Mouse (Mus musculus): ENCODE results near the gene Cyp2f2. TPM values are rescaled to one million over a fixed set of nuclear protein-coding genes. Genes with fewer than 3 reads are reported as not detected.

The Cyp2f2 gene
- polyA plus RNA-seq, 1 experiment, result not detected

GRCm38 (mm10) chr7:27104882-27105281 lies 14.8 kb upstream of the Cyp2f2 start:
- H3K9me3 ChIP-seq (replicated peaks; ENCODE audit: control insufficient read depth, insufficient read depth, low read length, poor library complexity, severe bottlenecking), result no peaks in the 10 kb centered on the region
- no peaks in the 10 kb centered on the region for H3K4me1 ChIP-seq (ENCODE audit: control insufficient read depth, insufficient read depth, low read length)
- no peak overlapping the region for H3K27ac ChIP-seq (ENCODE audit: insufficient read depth, low read length)
- no peaks in the 10 kb centered on the region for H3K36me3 ChIP-seq (ENCODE audit: control insufficient read depth, insufficient read depth, low read length, poor library complexity, severe bottlenecking)
- H3K9ac ChIP-seq (ENCODE audit: low read depth, poor library complexity, severe bottlenecking), result no peak overlapping the region
- TF ChIP-seq EP300 (IDR thresholded peaks at IDR 0.05; ENCODE audit: insufficient read depth, low read depth, low read length), result no peak
- TF ChIP-seq CTCF (IDR thresholded peaks at IDR 0.05; ENCODE audit: low read depth, low read length), result no peak
- H3K4me3 ChIP-seq (ENCODE audit: low read depth, low read length), result no peak overlapping the region
- no peaks in the 10 kb centered on the region for H3K27me3 ChIP-seq (ENCODE audit: control insufficient read depth, insufficient read depth, low read length, poor library complexity, severe bottlenecking)

DNA sequence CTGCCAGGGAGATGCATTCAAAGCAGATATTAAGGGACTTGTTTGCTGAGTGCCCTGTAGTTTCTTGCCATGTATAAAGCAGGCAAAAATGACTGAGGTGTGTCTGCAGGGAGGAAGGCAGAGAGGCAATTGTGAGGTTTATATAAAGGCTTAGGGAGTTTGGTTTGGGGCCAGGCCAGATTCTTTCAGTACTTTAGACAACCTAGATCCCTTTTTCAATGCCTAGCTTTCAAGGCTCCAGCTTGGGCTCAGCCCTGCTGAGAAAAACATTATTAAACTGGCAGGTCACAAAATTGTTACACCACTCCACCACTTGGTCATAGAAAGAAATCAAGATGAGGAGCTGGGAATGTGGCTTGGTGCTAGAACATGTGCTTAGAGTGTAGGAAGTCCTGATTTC lies 9.4 kb upstream of the Cyp2f2 start:
- TF ChIP-seq EP300 (IDR thresholded peaks at IDR 0.05; ENCODE audit: insufficient read depth, low read depth, low read length) (no peak), POLR2A (IDR thresholded peaks at IDR 0.05; ENCODE audit: insufficient read depth, low read length) (no peak)
- H3K4me3 ChIP-seq (ENCODE audit: low read depth, low read length), result no peak overlapping the region
- no peaks in the 10 kb centered on the region for H3K4me1 ChIP-seq (ENCODE audit: control insufficient read depth, insufficient read depth, low read length)
- no peaks in the 10 kb centered on the region for H3K36me3 ChIP-seq (ENCODE audit: control insufficient read depth, insufficient read depth, low read length, poor library complexity, severe bottlenecking)
- H3K27me3 ChIP-seq (ENCODE audit: control insufficient read depth, insufficient read depth, low read length, poor library complexity, severe bottlenecking), result no peaks in the 10 kb centered on the region
- H3K9me3 ChIP-seq (replicated peaks; ENCODE audit: control insufficient read depth, insufficient read depth, low read length, poor library complexity, severe bottlenecking), result no peaks in the 10 kb centered on the region; the same call in 1 of the 2 replicates
- H3K9ac ChIP-seq (ENCODE audit: low read depth, poor library complexity, severe bottlenecking), result no peak overlapping the region
- H3K27ac ChIP-seq (ENCODE audit: insufficient read depth, low read length), result no peak overlapping the region

GRCm38 (mm10) chr7:27111038-27111437 lies 8.7 kb upstream of the Cyp2f2 start:
- Histone ChIP-seq H3K27ac (ENCODE audit: insufficient read depth, low read length) (no peak overlapping the region), H3K9me3 (replicated peaks; ENCODE audit: control insufficient read depth, insufficient read depth, low read length, poor library complexity, severe bottlenecking) (no peaks in the 10 kb centered on the region; the same call in 1 of the 2 replicates), H3K9ac (ENCODE audit: low read depth, poor library complexity, severe bottlenecking) (no peak overlapping the region), H3K36me3 (ENCODE audit: control insufficient read depth, insufficient read depth, low read length, poor library complexity, severe bottlenecking) (no peaks in the 10 kb centered on the region), H3K4me3 (ENCODE audit: low read depth, low read length) (no peak overlapping the region), H3K4me1 (ENCODE audit: control insufficient read depth, insufficient read depth, low read length) (no peaks in the 10 kb centered on the region), H3K27me3 (ENCODE audit: control insufficient read depth, insufficient read depth, low read length, poor library complexity, severe bottlenecking) (no peaks in the 10 kb centered on the region)
- TF ChIP-seq CTCF (IDR thresholded peaks at IDR 0.05; ENCODE audit: low read depth, low read length) (no peak), POLR2A (IDR thresholded peaks at IDR 0.05; ENCODE audit: insufficient read depth, low read length) (no peak), EP300 (IDR thresholded peaks at IDR 0.05; ENCODE audit: insufficient read depth, low read depth, low read length) (no peak)

DNA sequence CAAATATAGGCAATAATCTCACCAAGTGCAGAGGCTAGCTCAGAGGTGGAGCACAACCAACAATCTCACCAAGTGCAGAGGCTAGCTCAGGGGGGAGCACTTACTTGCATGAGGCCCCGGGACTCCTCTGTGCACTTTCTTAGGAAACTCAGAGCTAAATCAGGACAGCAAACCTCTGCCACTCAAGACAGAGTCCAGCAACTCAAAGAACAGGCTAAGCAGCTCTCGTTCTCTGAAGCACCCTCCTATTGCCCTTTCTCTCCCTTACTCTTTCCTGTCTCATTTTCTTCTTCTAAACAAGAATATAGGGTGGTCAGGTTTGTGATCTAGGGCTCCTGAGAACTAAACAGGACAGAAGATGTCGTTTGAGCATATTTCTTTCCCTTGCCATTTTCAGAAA lies 7.7 kb upstream of the Cyp2f2 start:
- Histone ChIP-seq H3K27ac (ENCODE audit: insufficient read depth, low read length) (no peak overlapping the region), H3K4me1 (ENCODE audit: control insufficient read depth, insufficient read depth, low read length) (no peaks in the 10 kb centered on the region)

GRCm38 (mm10) chr7:27118033-27118511 lies 1.6 kb upstream of the Cyp2f2 start:
- H3K9me3 ChIP-seq (replicated peaks; ENCODE audit: control insufficient read depth, insufficient read depth, low read length, poor library complexity, severe bottlenecking), result no peaks in the 10 kb centered on the region
- no peaks in the 10 kb centered on the region for H3K4me1 ChIP-seq (ENCODE audit: control insufficient read depth, insufficient read depth, low read length)
- H3K36me3 ChIP-seq (ENCODE audit: control insufficient read depth, insufficient read depth, low read length, poor library complexity, severe bottlenecking), result no peaks in the 10 kb centered on the region
- H3K4me3 ChIP-seq (ENCODE audit: low read depth, low read length), result no peak overlapping the region
- H3K27me3 ChIP-seq (ENCODE audit: control insufficient read depth, insufficient read depth, low read length, poor library complexity, severe bottlenecking), result no peaks in the 10 kb centered on the region
- no peak overlapping the region for H3K9ac ChIP-seq (ENCODE audit: low read depth, poor library complexity, severe bottlenecking)
- H3K27ac ChIP-seq (ENCODE audit: insufficient read depth, low read length), result no peak overlapping the region
- TF ChIP-seq EP300 (IDR thresholded peaks at IDR 0.05; ENCODE audit: insufficient read depth, low read depth, low read length), result no peak
- TF ChIP-seq CTCF (IDR thresholded peaks at IDR 0.05; ENCODE audit: low read depth, low read length), result no peak
- TF ChIP-seq POLR2A (IDR thresholded peaks at IDR 0.05; ENCODE audit: insufficient read depth, low read length), result no peak

More for the DNA sequence above, 7.7 kb upstream of the Cyp2f2 start:
- no peaks in the 10 kb centered on the region; the same call in 1 of the 2 replicates for H3K9me3 ChIP-seq (replicated peaks; ENCODE audit: control insufficient read depth, insufficient read depth, low read length, poor library complexity, severe bottlenecking)
- no peaks in the 10 kb centered on the region for H3K36me3 ChIP-seq (ENCODE audit: control insufficient read depth, insufficient read depth, low read length, poor library complexity, severe bottlenecking)
- no peak overlapping the region for H3K9ac ChIP-seq (ENCODE audit: low read depth, poor library complexity, severe bottlenecking)
- H3K27me3 ChIP-seq (ENCODE audit: control insufficient read depth, insufficient read depth, low read length, poor library complexity, severe bottlenecking), result no peaks in the 10 kb centered on the region
- H3K4me3 ChIP-seq (ENCODE audit: low read depth, low read length), result no peak overlapping the region
- no peak for TF ChIP-seq EP300 (IDR thresholded peaks at IDR 0.05; ENCODE audit: insufficient read depth, low read depth, low read length)
- TF ChIP-seq CTCF (IDR thresholded peaks at IDR 0.05; ENCODE audit: low read depth, low read length), result no peak
- TF ChIP-seq POLR2A (IDR thresholded peaks at IDR 0.05; ENCODE audit: insufficient read depth, low read length), result no peak

DNA sequence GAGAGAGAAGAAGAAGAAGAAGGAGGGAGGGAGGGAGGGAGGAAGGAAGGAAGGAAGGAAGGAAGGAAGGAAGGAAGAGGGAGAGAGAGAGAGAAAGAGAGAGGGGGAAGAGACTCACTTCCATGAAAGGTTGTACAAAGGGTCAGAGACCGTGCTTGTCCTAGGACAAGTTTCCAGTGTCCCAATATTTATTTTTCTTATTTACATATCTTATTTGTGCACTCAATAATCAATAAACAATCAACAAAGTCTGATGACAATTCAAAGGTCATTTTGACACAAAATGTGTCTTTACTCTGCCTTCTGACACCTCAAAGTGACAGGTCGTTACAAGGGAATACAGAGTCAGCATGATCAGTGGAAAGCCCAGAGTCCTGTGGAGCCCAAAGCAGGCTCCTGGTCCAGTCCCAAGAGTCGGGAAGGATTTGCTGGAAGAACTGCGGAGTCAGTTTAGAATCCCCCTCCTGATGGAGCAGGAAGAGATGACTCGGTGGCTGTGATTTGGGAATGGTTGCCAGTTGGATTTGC lies 4.7 kb downstream of the Cyp2f2 start:
- no peak overlapping the region for H3K9ac ChIP-seq (ENCODE audit: low read depth, poor library complexity, severe bottlenecking)
- H3K27me3 ChIP-seq (ENCODE audit: control insufficient read depth, insufficient read depth, low read length, poor library complexity, severe bottlenecking), result no peaks in the 10 kb centered on the region
- no peak for TF ChIP-seq CTCF (IDR thresholded peaks at IDR 0.05; ENCODE audit: low read depth, low read length)
- no peak for TF ChIP-seq POLR2A (IDR thresholded peaks at IDR 0.05; ENCODE audit: insufficient read depth, low read length)
- TF ChIP-seq EP300 (IDR thresholded peaks at IDR 0.05; ENCODE audit: insufficient read depth, low read depth, low read length), result no peak
- H3K4me3 ChIP-seq (ENCODE audit: low read depth, low read length), result no peak overlapping the region
- H3K9me3 ChIP-seq (replicated peaks; ENCODE audit: control insufficient read depth, insufficient read depth, low read length, poor library complexity, severe bottlenecking), result no peaks in the 10 kb centered on the region
- H3K4me1 ChIP-seq (ENCODE audit: control insufficient read depth, insufficient read depth, low read length), result no peaks in the 10 kb centered on the region
- H3K36me3 ChIP-seq (ENCODE audit: control insufficient read depth, insufficient read depth, low read length, poor library complexity, severe bottlenecking), result no peaks in the 10 kb centered on the region
- H3K27ac ChIP-seq (ENCODE audit: insufficient read depth, low read length), result no peak overlapping the region
